Mouse (Mus musculus): ENCODE results near the gene Bicdl1. TPM values are rescaled to one million over a fixed set of nuclear protein-coding genes. Genes with fewer than 3 reads are reported as not detected.
A peak's percentile ranks its signal among the peaks of the same experiment; 100 is the strongest.

The Bicdl1 gene
- polyA plus RNA-seq (2011; ENCODE audit: insufficient read depth, insufficient read length, low replicate concordance, missing spikeins) = 4.2 and 6.1 TPM in 2 replicates

GRCm38 (mm10) chr5:115731001-115731731, at the start of gene Bicdl1:
TSS of gene Bicdl1 (minus strand) at chr5:115731621.
- H3K27ac ChIP-seq (ENCODE audit: control insufficient read depth, insufficient read depth, low read depth, low read length, poor library complexity) = no peak within 1 kb of the TSS; the same call in 1 of the 2 replicates
- 1% methylated on average over 67 of the region's 83 CpGs for WGBS
- TF ChIP-seq CTCF (IDR thresholded peaks at IDR 0.05; ENCODE audit: control insufficient read depth, insufficient read depth, low read length) = no peak
- no peak for TF ChIP-seq POLR2A (IDR thresholded peaks at IDR 0.05; ENCODE audit: borderline replicate concordance, control insufficient read depth, low read depth, low read length)
- no peaks in the 10 kb centered on the region; the same call in 1 of the 2 replicates for H3K4me1 ChIP-seq (ENCODE audit: control insufficient read depth, insufficient read depth, low read length)
- H3K4me3 ChIP-seq (replicated peaks; ENCODE audit: control insufficient read depth, low read depth, low read length) = peak within 1 kb of the TSS; percentile 57

- 76% methylated on average over 4 of the region's 4 CpGs for whole genome bisulfite sequencing
- Histone ChIP-seq H3K4me3 (replicated peaks; ENCODE audit: control insufficient read depth, low read depth, low read length) (no peak overlapping the region), H3K27ac (ENCODE audit: control insufficient read depth, insufficient read depth, low read depth, low read length, poor library complexity) (no peak overlapping the region), H3K4me1 (ENCODE audit: control insufficient read depth, insufficient read depth, low read length) (no peaks in the 10 kb centered on the region)
- TF ChIP-seq POLR2A (IDR thresholded peaks at IDR 0.05; ENCODE audit: borderline replicate concordance, control insufficient read depth, low read depth, low read length) = no peak
- TF ChIP-seq CTCF (IDR thresholded peaks at IDR 0.05; ENCODE audit: control insufficient read depth, insufficient read depth, low read length) = no peak
Observed at GRCm38 (mm10) chr5:115776911-115777310, 45.5 kb upstream of the Bicdl1 start.

- no peak for TF ChIP-seq CTCF (IDR thresholded peaks at IDR 0.05; ENCODE audit: control insufficient read depth, insufficient read depth, low read length)
- no peak for TF ChIP-seq POLR2A (IDR thresholded peaks at IDR 0.05; ENCODE audit: borderline replicate concordance, control insufficient read depth, low read depth, low read length)
- no peak overlapping the region for H3K27ac ChIP-seq (ENCODE audit: control insufficient read depth, insufficient read depth, low read depth, low read length, poor library complexity)
- 68% methylated on average over 4 of the region's 4 CpGs for WGBS
- no peak overlapping the region for H3K4me3 ChIP-seq (replicated peaks; ENCODE audit: control insufficient read depth, low read depth, low read length)
- no peaks in the 10 kb centered on the region for H3K4me1 ChIP-seq (ENCODE audit: control insufficient read depth, insufficient read depth, low read length)
Observed at GRCm38 (mm10) chr5:115775350-115775749, 43.9 kb upstream of the Bicdl1 start.

DNA sequence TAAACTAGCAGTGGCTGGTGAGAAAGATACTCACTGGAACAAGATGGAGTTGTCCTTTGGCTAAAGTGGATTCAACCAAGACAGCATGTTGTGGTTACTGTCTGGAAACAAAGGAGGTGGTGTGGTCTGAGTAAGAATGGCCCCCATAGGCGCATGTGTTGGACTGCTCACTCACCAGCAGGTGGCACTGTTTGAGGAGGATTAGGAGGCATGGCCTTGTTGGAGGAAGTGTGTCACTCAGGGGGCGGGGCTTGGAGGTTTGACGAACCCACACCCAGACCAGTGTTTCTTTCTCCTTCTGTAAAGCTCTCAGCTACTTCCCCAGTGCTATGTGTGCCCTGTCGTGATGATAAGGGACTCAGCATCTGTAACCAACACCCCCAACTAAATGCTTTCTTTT, 38.6 kb upstream of the Bicdl1 start:
- 74% methylated on average over 4 of the region's 4 CpGs for whole genome bisulfite sequencing
- H3K4me3 ChIP-seq (replicated peaks; ENCODE audit: control insufficient read depth, low read depth, low read length) = no peak overlapping the region

GRCm38 (mm10) chr5:115769116-115769515, 37.7 kb upstream of the Bicdl1 start:
- Histone ChIP-seq H3K4me3 (replicated peaks; ENCODE audit: control insufficient read depth, low read depth, low read length) (no peak overlapping the region), H3K4me1 (ENCODE audit: control insufficient read depth, insufficient read depth, low read length) (no peaks in the 10 kb centered on the region), H3K27ac (ENCODE audit: control insufficient read depth, insufficient read depth, low read depth, low read length, poor library complexity) (no peak overlapping the region)
- WGBS = 78% methylated on average over 4 of the region's 4 CpGs
- no peak for TF ChIP-seq CTCF (IDR thresholded peaks at IDR 0.05; ENCODE audit: control insufficient read depth, insufficient read depth, low read length)
- no peak for TF ChIP-seq POLR2A (IDR thresholded peaks at IDR 0.05; ENCODE audit: borderline replicate concordance, control insufficient read depth, low read depth, low read length)

More for the DNA sequence above, 38.6 kb upstream of the Bicdl1 start:
- Histone ChIP-seq H3K27ac (ENCODE audit: control insufficient read depth, insufficient read depth, low read depth, low read length, poor library complexity) (no peak overlapping the region), H3K4me1 (ENCODE audit: control insufficient read depth, insufficient read depth, low read length) (no peaks in the 10 kb centered on the region)
- TF ChIP-seq CTCF (IDR thresholded peaks at IDR 0.05; ENCODE audit: control insufficient read depth, insufficient read depth, low read length) (peak; percentile 14; the same call in 1 of the 2 replicates), POLR2A (IDR thresholded peaks at IDR 0.05; ENCODE audit: borderline replicate concordance, control insufficient read depth, low read depth, low read length) (no peak)

GRCm38 (mm10) chr5:115766821-115767220, 35.4 kb upstream of the Bicdl1 start:
- 84% methylated on average over 8 of the region's 8 CpGs for WGBS
- Histone ChIP-seq H3K27ac (ENCODE audit: control insufficient read depth, insufficient read depth, low read depth, low read length, poor library complexity) (no peak overlapping the region), H3K4me3 (replicated peaks; ENCODE audit: control insufficient read depth, low read depth, low read length) (no peak overlapping the region), H3K4me1 (ENCODE audit: control insufficient read depth, insufficient read depth, low read length) (no peaks in the 10 kb centered on the region)
- TF ChIP-seq CTCF (IDR thresholded peaks at IDR 0.05; ENCODE audit: control insufficient read depth, insufficient read depth, low read length) (no peak), POLR2A (IDR thresholded peaks at IDR 0.05; ENCODE audit: borderline replicate concordance, control insufficient read depth, low read depth, low read length) (no peak)

DNA sequence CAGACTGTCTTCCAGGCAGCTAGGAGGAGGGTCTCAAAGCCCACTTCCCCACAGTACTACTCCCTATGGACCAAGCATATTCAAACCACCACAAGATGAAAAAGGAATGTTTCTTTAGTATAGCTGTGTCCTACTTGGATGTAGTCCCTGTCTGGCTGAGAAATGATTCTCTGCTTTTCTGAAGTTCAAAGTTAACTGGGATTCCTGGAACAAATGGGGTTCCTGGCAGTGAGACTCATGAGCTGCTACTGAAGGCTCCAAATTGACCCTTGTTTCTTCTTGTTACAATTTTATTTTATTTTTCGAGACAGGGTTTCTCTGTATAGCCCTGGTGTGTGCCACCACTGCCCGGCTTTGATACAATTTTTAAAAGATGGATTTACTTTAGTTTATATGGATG, 32.6 kb upstream of the Bicdl1 start:
- TF ChIP-seq CTCF (IDR thresholded peaks at IDR 0.05; ENCODE audit: control insufficient read depth, insufficient read depth, low read length) = no peak
- no peak for TF ChIP-seq POLR2A (IDR thresholded peaks at IDR 0.05; ENCODE audit: borderline replicate concordance, control insufficient read depth, low read depth, low read length)
- Histone ChIP-seq H3K4me1 (ENCODE audit: control insufficient read depth, insufficient read depth, low read length) (no peaks in the 10 kb centered on the region), H3K27ac (ENCODE audit: control insufficient read depth, insufficient read depth, low read depth, low read length, poor library complexity) (no peak overlapping the region), H3K4me3 (replicated peaks; ENCODE audit: control insufficient read depth, low read depth, low read length) (no peak overlapping the region)
- 67% methylated on average over 2 of the region's 2 CpGs for WGBS

DNA sequence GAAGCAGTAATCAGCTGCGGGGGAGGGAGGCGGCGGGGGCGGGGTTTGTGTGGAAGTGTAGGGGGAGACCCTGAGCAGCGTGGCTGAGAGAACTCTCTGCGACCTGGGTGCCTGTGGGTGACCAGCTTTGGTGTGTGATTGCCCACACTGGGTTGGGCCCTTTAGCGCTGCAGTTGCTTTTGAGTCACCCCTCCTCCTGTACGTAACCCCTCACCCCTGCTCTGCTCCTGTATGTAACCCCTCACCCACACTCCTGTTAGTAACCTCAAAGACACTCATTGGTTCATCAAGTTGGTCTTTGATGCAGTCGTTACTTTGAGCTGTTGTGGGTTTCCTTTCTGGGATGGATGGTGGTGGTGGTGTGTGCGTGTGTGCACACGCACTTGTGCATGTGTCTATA, 29.5 kb upstream of the Bicdl1 start:
- no peaks in the 10 kb centered on the region for H3K4me1 ChIP-seq (ENCODE audit: control insufficient read depth, insufficient read depth, low read length)
- WGBS = 62% methylated on average over 11 of the region's 11 CpGs
- H3K27ac ChIP-seq (ENCODE audit: control insufficient read depth, insufficient read depth, low read depth, low read length, poor library complexity) = no peak overlapping the region
- TF ChIP-seq CTCF (IDR thresholded peaks at IDR 0.05; ENCODE audit: control insufficient read depth, insufficient read depth, low read length) (no peak), POLR2A (IDR thresholded peaks at IDR 0.05; ENCODE audit: borderline replicate concordance, control insufficient read depth, low read depth, low read length) (no peak)
- H3K4me3 ChIP-seq (replicated peaks; ENCODE audit: control insufficient read depth, low read depth, low read length) = no peak overlapping the region
